Mouse (Mus musculus) adrenal gland, postnatal 14 days (tissue): Measurements from ENCODE around the gene Myzap. TPM values are rescaled to one million over a fixed set of nuclear protein-coding genes. Genes with fewer than 3 reads are reported as not detected.
"Not testable (repeated sequence)": the region's sequence is repeated elsewhere in the genome, so short reads cannot be mapped to it uniquely, and the experiment has no call there.

Experiments used
- DNase-seq: peaks from one replicate; pipeline ENCODE4 v3.0.0; 2021; ENCODE audit warnings: mixed read lengths
- long read RNA-seq, 2 experiments: library from polyadenylated mRNA; stranded (forward); transcript quantifications; one replicate each; pipeline ENCODE4 v2.0.0; 2021
- total RNA-seq: library from RNA; stranded (reverse); gene quantifications from 2 replicates; pipeline ENCODE4 v1.2.3, GENCODE M21; 2021

Gene Myzap
- total RNA-seq: 9.4 and 15.2 TPM in 2 replicates
- long read RNA-seq, experiment 1, transcript Myzap-201 (13 exons, 2,283 nt): major isoform, 7 of 14 reads
- long read RNA-seq, experiment 1, partial matches to known transcripts: 3 of 14 reads
- long read RNA-seq, experiment 1, other reads (novel, unspliced or antisense): 4 of 14 reads
- long read RNA-seq, experiment 2, transcript Myzap-201 (13 exons, 2,283 nt): major isoform, 7 of 10 reads
- long read RNA-seq, experiment 2, partial matches to known transcripts: 0 of 10 reads
- long read RNA-seq, experiment 2, other reads (novel, unspliced or antisense): 3 of 10 reads

DNA sequence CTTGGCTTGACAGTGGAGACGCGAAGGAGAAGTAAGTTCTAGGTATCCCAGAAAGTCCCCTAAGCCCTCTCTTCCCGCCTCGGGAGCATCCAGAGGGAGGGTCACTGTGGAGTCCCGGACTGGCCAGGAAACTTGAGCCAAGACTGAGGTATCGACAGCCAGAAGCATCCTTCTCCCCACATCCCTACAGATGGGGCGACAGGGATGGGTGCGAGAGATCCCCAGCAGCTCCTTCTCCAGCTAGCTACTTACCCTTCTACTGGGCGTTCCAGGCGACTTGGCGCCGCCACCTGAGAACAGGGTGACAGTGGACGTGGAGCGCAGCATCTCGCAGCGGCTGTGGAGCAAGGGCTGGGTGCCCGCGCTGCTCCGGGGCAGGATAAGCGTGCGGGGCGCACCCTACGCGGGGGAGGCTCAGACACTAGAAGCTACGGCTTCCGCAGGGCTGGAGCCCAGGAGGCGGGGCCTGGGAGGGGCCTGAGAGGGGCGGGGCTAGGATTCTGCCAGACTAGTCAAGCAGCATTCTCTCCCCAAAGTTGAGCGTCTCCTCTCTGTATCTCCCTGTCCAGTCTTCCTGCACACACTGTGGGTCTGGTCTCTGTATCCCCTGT lies at the start of gene Myzap:
Gene Myzap, minus strand, starts transcription at position 423 of the 611 bp plus-strand sequence.
- peak; percentile 96 for DNase-seq

DNA sequence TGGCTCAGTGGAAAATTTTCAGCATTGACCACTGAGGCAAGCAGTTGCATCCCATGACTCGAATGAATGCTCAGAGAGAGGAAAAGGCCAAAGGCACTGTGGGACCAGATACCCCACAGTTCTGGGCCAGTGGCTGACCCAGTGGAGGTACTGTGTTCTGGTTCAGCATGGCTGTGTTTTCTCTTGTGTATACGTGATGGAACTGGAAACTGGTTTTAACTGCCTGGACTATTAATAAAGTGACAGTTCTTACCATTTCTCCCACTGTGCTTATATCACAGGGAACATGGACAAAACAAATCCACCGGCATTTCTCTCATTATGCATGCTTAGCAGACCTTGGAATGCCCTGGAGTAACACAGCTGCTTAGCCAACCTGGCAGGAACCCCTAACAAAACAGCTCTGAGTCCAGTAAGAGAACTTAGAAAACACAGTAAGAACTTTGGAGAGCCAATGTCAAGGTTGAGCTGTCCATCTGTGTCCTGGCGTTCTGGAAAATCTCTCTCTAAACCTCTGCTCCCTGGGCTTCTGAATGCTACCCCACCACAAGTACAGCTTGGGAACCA lies 48.3 kb upstream of the Myzap start:
- no peak for DNase-seq

DNA sequence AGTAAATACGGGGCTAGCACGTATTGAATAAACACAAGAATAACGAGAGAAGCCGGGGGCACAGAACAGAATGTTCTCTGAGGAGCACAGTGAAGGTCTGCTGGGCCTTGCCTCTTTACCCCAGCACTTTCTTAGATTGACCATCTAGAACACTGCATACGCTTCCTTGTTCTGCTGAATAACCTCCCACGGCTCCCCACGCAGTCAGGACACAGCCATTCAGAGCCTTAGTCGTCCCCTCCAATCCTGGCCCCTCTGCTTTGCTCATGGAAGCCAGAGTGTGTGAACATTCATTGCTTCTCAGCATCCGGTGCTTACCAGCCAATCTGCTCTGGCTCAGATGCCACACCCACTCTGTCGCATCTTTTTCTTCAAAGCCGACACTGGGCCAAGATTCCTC lies 46.0 kb upstream of the Myzap start:
- no peak for DNase-seq

DNA sequence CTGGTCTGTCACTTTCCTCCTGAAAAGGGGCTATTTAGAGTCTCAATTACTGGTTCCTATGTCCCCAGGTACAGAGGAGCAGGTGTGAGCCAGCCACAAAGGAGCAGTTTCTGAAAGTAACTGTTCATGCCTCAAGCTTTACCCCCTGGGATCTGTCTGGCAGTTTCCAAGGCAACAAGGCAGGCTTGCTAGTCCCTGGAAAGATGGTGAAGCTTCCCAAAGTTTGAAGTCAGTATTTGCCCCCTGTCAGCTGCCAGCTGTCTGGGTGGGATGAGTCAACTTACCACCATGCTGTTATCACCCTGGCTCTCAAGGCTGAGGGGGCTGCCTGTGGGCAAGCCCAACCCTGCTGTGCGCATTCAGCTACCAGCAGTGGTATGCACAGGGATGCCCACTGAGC lies 44.7 kb upstream of the Myzap start:
- DNase-seq: no peak

DNA sequence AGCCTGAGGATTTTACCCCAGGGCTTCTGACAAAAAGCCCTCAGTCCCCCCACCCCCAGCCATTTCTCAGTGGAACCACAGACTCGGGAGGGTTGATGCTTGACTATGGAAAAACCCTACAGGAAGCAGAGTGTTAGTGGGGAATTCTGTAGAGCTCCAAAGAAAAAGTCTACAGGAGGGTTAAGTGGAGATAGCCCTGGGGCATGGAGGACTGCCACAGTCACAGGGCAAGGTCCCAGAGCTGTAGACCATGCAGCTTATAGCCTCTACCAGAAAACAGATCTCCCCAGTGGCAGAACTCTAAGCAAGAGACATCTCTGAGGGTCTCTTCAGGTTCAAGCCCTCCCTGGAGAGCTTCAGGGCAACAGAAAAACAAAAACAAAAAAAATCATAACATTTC lies 43.5 kb upstream of the Myzap start:
- DNase-seq: no peak

DNA sequence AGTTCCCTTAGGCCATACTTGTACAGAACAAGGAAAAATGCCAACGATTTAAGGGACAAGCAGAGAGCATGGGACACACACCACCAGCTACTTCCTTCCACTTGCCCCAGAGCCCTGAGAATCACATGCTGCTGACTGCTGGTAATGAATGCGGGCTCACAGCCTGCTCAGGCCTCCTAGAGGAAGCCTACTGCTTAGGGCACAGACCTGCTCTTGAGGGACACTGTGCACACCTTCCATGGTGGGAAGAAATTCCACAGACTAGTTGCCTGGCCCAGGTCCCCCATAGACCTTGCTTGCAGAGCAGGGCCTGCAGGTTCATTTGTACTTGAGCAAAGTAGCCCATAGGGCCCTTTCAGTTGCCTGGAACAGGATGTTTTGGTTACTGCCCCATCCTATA lies 42.8 kb upstream of the Myzap start:
- no peak for DNase-seq

DNA sequence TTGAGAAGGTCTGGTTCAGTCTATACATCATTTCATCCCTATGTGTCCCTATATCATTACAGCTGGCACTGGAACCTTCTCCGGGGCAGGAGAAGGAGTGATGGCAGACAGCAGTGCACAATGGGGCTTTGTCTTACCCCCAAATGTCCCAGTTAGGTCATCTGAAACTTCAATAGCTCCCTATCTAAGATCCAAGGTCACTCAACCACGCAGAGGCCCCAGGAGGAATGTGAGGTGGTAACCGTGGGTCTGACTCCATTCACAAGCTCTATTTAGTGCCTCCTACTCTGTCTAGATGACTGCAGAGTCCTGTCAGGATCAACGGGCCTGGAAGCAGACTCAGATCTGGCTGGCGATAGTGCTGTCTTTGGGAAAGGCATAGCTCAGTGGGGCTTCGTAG lies 36.8 kb upstream of the Myzap start:
- DNase-seq: no peak

DNA sequence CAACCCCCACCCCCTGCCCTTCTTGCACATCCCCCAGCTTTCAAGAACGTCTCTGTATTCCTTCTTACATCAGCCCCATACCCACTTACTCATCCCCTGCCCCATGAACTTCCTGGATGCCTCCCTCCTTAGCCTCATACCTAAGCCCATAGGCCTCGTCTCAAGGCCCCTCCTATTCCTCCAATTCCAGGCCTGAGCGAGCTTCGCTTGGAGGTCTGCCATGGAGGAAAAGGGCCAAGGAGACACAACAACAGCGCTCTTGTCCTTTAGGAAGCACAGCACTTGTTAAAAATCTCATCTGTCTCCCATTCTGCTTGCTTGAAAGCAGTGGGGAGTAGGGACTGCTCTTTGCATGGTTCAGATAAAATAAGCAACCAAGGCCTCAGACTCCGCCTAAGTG lies 36.1 kb upstream of the Myzap start:
- no peak for DNase-seq

DNA sequence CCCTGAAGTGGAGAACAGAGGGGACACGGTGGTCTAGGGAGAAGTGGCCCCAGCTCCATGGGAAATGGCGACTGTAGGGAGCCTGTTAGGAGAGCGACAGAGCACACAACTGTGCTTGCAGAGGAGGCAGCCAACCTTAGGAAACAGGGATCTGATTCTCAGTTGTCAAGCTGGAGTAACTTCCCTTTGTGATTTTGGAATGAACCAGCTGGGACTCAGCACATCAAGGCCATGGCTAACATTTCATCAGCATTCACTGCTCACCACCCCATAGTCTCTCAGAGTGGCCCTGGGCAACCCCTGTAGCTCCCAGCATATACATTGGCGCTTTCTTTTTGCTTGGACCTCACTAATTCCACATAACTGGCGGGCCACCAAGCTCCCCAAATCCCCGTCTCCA lies 33.8 kb upstream of the Myzap start:
- no peak for DNase-seq

DNA sequence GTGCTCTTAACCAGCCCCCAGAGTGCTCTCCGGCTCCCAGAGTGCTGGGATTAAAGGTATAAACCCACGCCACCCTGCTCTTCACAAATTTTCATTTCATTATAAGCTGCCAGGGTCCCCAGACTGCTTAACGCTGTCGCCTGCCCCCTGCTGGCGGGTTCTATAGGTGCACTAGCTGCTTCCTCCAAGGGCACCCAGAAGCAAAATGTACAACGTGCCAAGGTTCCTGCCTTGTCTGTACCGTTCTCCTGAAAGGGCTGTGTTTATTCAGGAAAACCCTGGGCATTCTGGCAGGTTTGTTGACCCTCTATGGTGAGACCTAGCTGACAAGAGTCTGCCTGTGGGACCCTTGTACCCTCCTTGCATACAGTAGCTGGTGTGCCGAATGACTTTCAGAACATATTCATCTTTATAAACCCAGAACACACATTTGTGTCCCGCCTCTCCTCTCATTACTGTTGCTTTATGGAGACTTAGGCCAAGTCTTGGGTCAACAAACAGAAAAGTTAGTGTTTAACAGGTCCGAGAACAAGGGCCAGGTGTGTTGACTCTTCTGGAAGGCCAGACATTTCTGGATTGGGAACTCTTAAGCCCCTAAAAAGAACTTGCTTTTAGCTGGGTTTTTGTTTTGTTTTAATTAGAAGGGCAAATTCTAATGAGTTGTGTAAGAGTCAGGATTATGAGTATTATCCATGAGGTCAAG lies 32.8 kb upstream of the Myzap start:
- DNase-seq: peak; percentile 89

DNA sequence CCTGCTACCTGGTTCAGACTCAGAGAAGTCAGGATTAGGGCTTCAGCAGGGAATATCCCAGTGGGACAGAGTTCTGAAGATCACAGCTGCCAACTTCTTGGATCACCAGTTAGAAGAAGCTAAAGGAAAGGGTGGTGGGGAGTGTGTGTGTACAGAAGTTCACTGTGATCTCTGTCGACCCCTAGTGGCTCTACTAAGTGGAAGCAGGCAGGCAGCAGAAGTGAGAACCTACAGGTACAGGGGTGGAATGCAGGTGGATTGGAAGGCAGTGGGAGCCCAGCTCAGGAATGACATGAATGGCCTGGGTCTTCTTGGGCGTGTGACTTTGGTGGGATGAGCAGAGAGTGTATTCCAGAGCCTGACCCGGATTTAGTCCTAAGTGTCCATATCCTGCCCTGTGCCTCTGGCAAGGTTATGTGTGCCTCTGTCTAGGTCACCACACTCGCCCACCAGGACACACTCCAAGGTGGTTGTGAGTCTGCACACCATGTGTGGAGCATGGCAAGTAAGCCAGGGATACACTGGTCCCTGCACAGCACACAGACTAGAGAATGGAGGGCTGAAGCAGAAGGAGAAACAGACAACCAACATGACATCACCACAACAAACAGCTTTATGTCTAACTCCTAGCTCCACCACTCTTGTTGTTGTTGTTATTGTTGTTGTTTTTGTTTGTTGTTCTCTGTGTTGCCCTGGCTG lies 31.9 kb upstream of the Myzap start:
- peak; percentile 39 for DNase-seq

DNA sequence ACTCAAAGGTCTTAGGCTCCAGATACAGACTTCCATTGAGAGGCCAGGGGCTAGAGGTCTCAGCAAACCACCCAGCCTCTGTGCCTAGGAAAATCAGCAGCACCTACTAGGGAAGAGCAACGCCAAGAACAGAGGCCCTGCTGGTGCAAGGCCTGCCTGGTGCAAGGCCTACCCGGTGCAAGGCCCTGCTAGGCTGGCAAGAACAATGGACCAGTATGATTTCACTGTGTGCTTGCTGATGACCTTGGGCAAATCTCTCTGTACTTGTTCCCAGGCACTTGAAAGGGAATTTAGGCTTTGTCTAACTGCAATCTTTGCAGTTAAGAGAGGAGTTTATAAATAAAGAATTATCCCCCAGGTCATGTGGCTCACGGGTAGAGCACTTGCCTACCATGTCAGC lies 30.4 kb upstream of the Myzap start:
- no peak for DNase-seq

DNA sequence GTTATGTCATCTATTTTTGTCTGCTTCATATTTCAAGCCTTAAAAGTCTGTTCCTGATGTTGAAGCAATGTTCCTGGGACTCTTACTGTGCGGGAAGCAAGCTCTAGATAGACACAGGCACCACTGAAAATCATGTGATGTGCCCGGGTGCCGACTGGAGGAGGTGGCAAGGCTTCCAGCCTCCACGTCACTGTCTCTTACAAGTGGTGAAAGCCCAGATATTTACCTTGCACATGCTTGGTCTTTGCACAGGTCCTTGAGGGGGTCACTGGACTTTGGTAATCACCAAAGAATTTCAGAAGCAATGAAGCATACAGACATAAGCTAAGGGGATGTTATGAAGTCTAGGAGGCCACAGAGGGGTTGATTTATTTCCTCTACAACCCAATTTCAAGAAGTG lies 29.8 kb upstream of the Myzap start:
- no peak for DNase-seq

DNA sequence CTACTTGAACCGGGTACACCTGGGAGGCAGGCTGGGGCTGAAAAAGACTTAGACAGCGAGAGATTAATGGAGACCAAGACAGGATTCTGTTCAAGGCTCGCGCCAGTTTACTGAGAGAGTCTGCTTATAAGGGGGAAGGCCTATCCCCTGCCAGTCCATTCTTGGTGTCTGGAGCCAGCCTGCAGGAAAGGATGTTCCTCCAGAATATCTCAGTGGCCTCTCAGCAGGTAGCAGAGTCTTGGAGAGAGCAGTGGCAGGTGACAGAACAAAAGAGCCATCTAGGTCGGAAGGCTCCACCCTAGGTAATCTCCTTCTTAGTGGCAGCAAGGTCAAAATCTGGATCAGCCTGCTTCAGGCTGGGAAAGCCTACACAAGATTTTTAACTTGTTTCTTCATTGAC lies 28.0 kb upstream of the Myzap start:
- DNase-seq: not testable (repeated sequence)

DNA sequence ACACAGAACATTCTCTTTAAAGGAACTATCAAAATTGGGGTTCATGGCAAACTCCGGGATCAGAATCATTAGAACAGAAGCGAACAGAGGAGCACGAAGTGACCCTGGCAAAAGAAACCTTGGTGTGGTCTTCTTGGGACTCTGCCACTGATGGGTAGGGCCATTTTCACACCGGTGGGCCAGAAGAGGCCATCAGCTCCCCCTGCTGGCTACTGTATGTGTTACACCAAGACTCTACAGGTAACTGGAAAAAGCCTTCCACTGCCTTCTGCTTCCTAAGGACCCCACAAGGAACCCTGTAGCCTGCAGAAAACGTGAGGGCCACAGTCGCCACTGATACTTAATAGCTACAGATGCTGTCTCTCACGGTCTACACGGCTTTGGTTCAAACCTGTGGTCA lies 25.2 kb upstream of the Myzap start:
- DNase-seq: peak; percentile 61

DNA sequence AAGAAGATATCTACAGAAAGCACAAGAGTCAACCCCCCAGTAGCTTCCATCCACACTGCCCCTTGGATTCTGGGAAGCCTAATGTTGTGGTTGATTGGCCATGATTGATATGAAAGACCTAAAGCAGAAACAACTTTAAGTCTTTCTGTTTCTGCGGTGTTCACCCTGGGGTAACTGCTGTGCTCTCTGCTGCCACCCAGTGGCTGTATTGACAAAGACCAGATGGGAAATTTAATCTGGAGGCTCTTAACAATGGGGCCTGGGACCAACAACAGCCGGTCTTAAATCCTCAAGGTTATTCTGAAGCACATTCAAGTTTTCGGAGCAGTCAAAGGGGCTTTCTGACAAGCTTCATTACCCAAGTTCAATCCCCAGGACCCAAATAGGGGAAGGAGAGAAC lies 24.0 kb upstream of the Myzap start:
- DNase-seq: peak; percentile 88

DNA sequence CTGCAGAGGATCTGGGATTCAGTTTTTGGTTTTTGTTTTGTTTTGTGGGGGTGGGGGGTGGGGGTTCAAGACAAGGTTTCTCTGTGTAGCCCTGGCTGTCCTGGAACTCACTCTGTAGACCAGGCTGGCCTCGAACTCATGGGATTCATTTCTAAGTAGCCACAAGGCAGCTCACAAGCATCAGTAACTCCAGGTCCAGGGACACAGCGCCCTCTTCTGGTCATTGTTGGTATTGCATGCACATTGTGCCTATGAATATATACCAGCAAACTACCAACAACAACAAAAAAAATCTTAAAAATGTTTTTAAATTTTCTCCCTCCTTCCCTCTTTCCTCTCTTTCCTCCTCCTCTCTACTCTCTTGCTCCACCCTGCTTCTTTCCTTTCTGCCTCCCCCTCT lies 22.5 kb upstream of the Myzap start:
- peak; percentile 78 for DNase-seq

DNA sequence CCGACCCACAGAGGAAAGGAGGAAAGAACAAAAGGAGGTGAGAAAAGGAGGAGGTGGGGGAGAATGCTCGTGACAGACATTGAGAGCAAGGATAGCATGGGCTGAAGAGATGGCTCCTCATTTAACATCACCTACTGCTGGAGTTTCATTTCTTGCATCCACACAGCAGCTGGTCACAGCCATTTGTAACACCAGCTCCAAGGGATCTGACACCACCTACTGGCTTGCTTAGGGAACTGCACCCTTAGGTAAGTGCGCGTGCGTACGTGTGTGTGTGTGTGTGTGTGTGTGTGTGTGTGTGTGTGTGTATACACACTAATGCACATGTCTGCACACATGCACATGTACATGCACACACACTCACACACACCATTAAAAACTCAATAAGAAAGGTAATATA lies 20.8 kb upstream of the Myzap start:
- DNase-seq: no peak

DNA sequence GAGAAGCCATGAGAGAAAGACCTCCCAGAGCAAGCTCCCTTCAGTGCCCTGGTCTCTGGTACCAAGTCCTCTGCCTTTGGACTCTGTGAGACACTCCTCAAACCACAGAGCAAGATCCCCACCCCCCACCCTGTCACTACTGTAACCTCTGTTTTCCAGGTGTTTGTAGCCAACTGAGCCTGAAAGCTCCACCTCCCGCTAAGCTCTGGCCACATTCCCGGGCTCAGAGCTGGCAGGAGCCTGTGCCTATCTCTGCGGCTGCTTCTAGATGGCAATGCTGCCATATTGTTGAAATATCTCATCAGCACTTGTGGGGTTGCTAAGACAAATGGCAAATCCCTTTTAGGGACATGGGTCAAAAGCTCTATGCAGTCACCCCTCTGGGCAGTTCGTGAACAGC lies 19.7 kb upstream of the Myzap start:
- DNase-seq: no peak

DNA sequence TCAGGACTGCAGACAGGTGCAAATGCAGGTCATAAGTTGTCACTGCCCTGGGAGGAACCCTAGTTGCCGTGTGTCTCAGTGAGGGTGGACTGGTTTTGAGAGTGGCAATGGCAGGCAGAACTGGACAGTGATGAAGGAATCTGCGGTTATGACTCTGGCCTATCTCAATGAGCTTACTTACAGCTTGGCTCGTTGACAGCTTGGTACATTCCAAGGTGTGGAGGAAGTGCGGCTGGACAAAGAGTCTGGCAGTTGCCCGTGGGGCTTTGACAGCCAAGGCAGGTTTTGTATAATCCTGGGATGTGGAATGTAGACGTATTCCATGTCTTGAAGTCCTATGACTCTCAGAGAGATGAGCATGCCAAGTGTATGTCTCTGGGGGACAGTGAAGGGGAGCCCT lies 16.9 kb upstream of the Myzap start:
- no peak for DNase-seq

DNA sequence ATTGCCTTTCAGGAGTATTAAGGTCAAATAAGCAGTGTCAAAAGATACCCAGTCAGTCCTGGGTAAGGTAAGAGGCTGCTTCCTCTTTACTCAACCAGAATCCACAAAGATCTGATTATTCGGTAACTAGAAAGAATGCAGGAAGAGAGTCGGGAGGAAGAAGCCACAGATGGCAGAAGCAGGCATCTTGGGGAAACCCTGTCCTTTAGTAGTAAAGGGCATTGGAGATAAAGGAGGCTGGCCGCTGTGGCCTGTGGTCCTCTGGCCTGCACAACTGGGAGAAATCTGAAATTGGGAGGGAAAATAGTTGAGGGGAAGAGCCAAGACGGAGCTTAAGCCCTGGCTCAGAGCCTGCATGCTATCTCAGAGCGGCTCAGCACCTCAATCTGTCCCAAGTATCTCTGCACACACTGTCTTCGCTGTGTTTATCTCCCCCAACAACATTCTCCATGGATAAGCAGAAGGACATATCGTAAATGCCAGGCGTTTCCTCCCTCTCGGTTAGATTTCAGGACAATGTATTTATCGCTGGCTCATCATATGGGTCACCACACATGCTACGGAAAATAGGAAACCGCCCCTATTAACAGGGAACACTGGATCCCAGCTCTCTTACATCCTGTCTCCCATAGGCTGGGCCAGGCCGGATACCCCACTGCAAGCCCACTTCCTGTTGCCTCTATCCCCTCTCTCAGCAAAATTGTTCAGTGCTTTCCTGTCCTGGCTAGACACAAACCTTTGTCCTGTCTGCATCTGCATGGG lies 14.3 kb upstream of the Myzap start:
- DNase-seq: no peak
